Mouse (Mus musculus): Measurements from ENCODE around the gene Aldh2.
"Not testable (repeated sequence)": the region's sequence is repeated elsewhere in the genome, so short reads cannot be mapped to it uniquely, and the experiment has no call there.

The Aldh2 gene

DNA sequence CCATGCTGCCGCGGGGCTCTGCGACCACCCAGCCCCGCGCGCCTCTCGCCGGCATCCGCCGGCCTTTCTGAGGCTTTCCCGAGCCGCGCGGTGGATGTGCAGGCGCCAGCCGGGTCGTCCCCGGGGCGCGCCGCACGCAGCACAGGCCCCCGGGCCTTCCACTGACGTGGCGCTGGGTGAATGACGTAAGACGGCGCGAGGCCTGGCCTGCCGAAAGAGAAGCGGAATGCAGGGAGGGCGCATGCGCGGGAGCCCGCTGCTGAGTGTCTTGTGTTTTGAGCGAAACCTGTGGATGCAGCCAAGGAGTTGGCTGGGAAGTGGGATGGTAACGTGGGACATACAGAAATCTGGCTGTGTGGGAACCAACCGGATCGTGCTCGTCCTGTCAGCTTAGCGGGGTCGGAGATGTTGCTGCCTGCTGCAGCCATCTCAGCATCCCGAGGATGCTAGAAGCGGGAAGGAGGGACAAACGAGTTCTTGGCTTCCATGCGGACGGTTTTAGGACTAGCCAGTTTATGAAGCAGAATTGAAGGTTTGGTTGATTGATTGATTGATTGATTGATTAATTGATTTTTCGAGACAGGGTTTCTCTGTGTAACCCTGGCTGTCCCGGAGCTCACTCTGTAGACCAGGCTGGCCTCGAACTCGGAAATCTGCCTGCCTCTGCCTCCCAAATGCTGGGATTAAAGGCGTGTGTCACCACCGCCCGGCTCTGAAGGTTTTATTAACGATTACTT lies 47.7 kb downstream of the Aldh2 start, which contains the start of gene Mapkapk5:
Gene Mapkapk5 (minus strand): TSS at position 113 of the 737 bp plus-strand sequence.
- peak; percentile 96 to 98 for DNase-seq

GRCm38 (mm10) chr5:121544910-121545792 lies 48.5 kb downstream of the Aldh2 start, which contains the start of the genes Adam1a and Gm42878:
Gene Adam1a, minus strand, starts transcription at chr5:121545482.
Gene Gm42878, minus strand, starts transcription at chr5:121545482.
- peak in 1 of 2 experiments; percentile 70 for DNase-seq

GRCm38 (mm10) chr5:121543370-121543769 lies 50.3 kb downstream of the Aldh2 start:
- DNase-seq: no peak

DNA sequence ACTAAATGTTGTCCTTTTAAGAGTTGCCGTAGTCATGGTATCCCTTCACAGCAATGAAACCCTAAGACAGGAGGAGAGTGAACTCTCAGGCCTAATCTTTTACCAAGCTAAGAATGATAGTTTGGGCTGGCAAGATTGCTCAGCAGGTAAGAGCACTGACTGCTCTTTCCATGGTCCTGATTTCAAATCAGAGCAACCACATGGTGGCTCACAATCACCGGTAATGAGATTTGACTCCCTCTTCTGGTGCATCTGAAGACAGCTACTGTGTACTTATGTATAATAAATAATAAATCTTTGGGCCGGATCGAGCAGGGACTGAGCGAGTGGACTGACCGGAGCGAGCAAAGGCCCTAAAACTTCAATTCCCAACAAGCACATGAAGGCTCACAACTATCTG lies 52.4 kb downstream of the Aldh2 start:
- no peak for DNase-seq

- DNase-seq: no peak
Observed at GRCm38 (mm10) chr5:121540066-121540465, 53.6 kb downstream of the Aldh2 start.

- DNase-seq: no peak
Observed at GRCm38 (mm10) chr5:121537588-121537987, 56.0 kb downstream of the Aldh2 start.

DNA sequence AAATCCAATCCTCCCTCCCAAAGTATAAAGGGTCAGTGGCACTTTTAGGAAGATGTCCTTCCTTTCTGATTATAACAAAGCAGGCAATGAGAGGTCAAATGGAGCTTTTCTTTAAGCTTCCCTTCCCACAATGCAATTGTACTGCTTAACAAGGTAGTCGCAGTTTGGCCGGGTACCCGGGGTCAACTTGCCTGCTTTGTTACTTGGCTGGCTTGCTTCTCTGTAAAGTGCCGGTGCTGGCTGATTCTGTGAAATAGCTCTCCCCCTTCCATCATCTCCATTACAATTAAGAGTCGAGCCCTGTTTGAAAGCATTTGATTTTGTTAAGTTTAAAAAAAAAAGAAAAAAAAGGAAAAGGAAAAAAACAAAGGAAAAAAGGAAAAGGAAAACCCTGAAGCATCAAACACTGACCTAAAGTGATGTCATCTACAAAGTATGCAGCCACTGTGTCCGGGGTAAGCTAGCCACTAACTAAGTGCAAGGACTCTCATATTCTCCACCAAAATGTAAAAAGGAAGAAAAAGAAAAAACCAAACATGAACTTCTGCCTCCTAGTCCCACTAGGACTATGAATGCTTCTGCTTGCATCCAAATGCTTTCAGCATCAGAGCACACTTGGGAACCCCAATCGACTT lies 56.6 kb downstream of the Aldh2 start:
- no peak for DNase-seq

DNA sequence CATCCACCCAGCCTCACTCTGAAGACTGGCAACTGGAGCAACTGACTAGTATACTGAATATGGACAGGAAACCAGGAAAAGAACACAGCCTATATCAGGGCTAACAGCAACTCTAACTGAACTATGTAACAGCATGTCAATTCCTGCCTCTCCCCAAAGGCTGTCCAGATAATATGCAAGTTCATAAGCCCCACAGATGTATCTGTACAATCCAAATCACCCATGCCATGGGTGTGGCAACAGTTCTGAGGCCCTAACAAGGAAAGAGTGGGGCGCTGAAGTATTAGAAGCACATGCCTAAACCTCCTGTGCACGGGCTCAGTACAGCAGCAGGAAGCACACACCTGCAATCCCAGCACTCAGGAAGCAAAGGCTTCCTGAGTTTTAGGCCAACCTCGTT lies 58.5 kb downstream of the Aldh2 start:
- no peak for DNase-seq

DNA sequence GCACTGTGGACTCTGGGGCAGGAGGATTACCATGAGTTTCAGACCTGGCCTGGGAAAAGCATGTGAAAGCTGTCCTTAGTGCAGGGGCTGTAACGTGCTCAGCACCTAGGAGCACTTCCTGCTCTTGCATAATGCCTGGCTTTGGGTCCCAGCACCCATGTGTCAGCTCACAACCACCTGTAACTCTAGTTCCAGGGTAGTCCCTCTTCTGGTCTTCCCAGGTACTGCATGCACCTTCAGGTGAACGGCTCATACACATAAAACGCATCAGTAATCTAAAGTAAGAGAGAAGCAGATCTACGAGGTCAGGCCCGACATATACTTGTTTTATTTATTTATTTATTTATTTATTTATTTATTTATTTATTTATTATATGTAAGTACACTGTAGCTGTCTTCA lies 59.1 kb downstream of the Aldh2 start:
- peak in 1 of 2 experiments; percentile 44 for DNase-seq

DNA sequence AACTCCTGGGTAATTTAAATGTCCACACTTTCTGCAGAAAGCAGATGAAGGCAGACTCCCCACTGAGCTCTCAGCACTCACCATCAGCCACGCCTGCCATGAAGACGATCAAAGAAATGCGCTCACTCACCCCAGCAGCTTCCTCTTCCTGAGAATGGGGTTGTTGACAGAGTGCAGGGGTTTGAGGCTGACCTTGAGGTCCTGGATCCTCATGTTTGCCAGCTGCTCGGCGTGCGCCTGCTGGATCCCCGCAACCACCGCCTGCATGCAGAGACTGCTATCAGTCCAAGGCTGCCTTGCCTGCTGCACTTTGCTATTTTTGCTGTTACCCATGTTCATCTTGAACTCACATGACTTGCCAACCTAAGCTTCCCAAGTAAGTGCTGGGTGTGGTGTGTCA lies 66.7 kb downstream of the Aldh2 start:
- no peak for DNase-seq

DNA sequence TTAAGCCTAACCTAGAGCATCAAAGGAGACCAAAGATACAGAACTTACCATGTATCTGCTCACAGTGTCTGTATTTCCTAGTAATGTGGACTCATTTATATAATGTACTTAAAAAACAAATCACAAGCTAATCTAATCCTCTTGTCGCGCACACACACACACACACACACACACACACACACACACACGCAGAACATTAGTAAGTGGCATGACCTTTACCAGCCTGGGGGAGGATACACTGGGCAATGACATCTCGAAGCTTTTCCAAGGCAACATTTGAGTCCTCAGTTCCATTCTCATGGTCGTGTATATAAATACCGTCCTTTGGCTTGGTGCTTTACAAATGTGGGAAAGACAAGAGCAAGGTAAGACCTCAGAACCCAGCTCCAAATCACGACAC lies 67.1 kb downstream of the Aldh2 start:
- no peak for DNase-seq

DNA sequence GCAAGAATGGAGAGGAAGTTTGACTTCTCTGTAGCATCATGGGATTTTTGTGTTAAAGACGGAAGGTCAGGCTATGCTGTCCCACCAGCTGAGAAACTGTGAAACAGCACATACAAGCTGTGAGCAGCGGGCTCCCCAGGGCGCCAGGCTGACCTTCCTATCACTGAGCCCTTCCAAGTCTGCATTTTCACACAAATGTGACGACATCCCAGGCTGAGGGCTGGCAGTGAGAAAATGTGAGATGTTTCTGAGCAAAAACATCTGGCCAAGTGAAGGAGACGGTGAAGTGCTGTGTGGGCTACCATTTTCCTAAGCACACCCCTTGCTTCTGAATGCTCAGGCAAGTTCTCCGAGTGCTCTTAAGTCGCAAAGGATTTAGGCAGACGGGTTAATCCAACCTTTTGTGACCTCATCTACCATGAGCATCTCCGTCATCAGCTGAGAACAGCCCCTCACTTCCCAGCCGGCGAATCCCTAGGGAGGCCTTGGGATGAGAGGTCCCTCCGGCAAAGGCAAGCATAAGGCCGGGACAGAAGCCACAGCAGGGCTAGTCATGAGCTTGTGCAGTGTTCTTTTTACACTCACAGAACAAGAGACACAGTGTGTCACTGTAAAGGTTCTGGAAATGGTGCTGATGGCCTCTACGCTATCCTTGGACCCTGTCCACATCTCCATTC lies 67.7 kb downstream of the Aldh2 start:
- no peak for DNase-seq

GRCm38 (mm10) chr5:121519758-121520157 lies 73.9 kb downstream of the Aldh2 start:
- DNase-seq: not testable (repeated sequence)

- no peak for DNase-seq
Observed at GRCm38 (mm10) chr5:121518983-121519382, 74.6 kb downstream of the Aldh2 start.
